Mouse (Mus musculus): ENCODE data around the gene Mre11a. TPM values are rescaled to one million over a fixed set of nuclear protein-coding genes. Genes with fewer than 3 reads are reported as not detected.

Mre11a gene
- polyA plus RNA-seq, 1 experiment from 2014 or later = 14.2 TPM

DNA sequence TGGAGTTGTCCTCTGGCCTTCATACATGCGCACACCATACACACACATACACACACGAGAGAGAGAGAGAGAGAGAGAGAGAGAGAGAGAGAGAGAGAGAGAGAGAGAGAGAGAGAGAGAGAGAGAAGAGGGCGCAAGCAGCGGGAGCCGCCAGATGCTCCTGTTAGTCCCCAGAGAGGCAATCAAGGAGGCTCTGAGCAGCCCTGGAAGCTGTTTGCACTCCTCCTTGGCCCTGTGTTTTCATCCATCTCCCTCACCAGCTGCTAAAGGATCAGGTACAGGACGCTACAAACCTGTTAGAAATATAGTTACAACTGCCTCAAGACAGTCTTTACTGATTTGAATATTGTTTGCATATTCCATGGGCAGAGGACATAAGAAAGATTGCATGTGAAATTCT lies 14.6 kb upstream of the Mre11a start:
- 0 out of 2 replicates have a peak, but pooled peaks cover 3% of the 10 kb centered on the region for H3K27me3 ChIP-seq
- H3K9me3 ChIP-seq = no peaks in the 10 kb centered on the region
- H3K27ac ChIP-seq = no peak overlapping the region
- ATAC-seq = no peak
- H3K4me1 ChIP-seq (replicated peaks) = peaks cover 25% of the 10 kb centered on the region
- no peaks in the 10 kb centered on the region for H3K36me3 ChIP-seq
- 50% methylated on average over 6 of the region's 6 CpGs for WGBS
- H3K4me3 ChIP-seq (replicated peaks) = no peak overlapping the region
- H3K9ac ChIP-seq (replicated peaks) = no peak overlapping the region
- no peak overlapping the region for H3K4me2 ChIP-seq (replicated peaks)

DNA sequence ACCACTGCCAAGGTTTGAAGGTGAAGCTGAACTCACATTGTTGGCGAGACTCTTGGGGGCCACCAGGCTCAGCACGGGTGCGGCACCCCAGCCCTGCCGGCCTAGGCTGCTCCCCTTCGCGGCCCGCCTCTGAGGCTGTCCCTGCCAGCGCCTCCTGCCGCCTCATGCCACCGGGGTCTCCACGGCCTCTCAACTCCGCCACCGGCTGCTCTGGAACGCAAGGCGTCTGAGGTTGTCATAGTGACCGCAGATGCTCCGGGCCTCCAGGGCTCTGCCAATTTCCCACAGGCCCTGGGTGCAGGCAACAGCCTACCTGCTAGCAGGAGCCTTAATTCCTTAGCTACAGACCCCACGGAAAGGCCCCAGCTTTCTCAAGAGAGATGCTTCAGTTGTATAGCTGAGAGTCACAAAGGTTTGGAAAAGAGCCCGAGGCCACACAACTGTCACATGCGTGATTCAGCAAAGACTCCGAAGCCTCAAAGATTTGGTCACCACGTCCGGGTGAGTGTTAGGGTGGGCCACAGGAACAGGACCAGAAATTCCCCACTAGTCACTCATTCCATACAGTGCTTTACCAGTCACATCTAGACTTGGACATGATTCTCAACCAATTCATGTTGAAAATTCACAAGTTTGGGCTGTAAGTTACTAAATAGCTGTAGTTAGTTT lies 13.5 kb upstream of the Mre11a start, which contains the start of gene 1700012B09Rik:
Gene 1700012B09Rik (minus strand): TSS at position 228 of the 669 bp plus-strand sequence.
- Histone ChIP-seq H3K9ac (replicated peaks) (no peak within 1 kb of the TSS), H3K9me3 (no peaks in the 10 kb centered on the region), H3K27me3 (0 out of 2 replicates have a peak, but pooled peaks cover 3% of the 10 kb centered on the region), H3K36me3 (no peaks in the 10 kb centered on the region), H3K4me2 (replicated peaks) (peak within 1 kb of the TSS; percentile 34), H3K4me3 (replicated peaks) (no peak within 1 kb of the TSS), H3K27ac (no peak within 1 kb of the TSS), H3K4me1 (replicated peaks) (peaks cover 25% of the 10 kb centered on the region)
- WGBS = 16% methylated on average over 23 of the region's 23 CpGs
- peak; percentile 88 for ATAC-seq

DNA sequence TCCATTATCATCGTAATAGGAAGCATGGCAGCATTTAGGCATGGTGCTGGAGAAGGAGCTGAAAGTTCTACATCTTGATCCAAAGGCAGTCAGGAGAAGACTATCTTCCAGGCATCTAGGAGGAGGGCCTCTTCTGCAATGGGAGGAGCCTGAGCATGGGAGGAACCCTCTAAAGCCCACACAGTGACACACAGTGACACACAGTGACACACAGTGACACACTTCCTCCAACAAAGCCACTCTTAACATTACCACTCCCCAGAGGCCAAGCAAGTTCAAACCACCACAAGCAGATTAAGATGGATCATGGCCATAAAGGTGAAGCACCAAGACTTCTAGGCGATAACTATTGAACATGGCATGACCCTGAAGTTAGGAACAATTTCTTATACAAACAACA lies 12.4 kb upstream of the Mre11a start:
- WGBS = 90% methylated on average over 2 of the region's 2 CpGs
- Histone ChIP-seq H3K9me3 (no peaks in the 10 kb centered on the region), H3K4me2 (replicated peaks) (no peak overlapping the region), H3K4me1 (replicated peaks) (peaks cover 25% of the 10 kb centered on the region), H3K36me3 (no peaks in the 10 kb centered on the region), H3K27me3 (0 out of 2 replicates have a peak, but pooled peaks cover 3% of the 10 kb centered on the region), H3K9ac (replicated peaks) (no peak overlapping the region), H3K4me3 (replicated peaks) (no peak overlapping the region), H3K27ac (no peak overlapping the region)
- ATAC-seq = no peak

DNA sequence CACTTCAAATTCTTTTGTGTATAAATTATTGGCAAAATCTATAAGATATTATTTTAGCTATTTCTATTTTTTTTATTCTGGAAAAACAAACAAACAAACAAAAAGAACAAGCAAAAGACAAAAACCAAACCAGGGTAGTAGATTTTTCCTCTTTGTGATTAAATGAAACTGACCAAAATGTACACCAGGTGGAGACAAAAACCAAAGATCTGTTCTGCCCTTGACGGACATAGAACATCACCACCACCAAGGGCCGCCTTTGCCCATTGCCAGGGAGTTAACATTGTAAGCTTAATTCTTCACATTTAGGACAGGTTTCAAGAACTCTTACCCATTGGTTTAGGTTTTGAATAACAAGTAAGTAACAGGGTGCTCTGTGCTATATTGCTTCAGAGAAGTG lies 10.6 kb upstream of the Mre11a start:
- ATAC-seq = no peak
- Histone ChIP-seq H3K9ac (replicated peaks) (no peak overlapping the region), H3K36me3 (no peaks in the 10 kb centered on the region), H3K27ac (no peak overlapping the region), H3K4me2 (replicated peaks) (no peak overlapping the region), H3K4me1 (replicated peaks) (peaks cover 19% of the 10 kb centered on the region), H3K27me3 (0 out of 2 replicates have a peak, but pooled peaks cover 3% of the 10 kb centered on the region), H3K9me3 (no peaks in the 10 kb centered on the region), H3K4me3 (replicated peaks) (no peak overlapping the region)
- WGBS = 68% methylated on average over 2 of the region's 2 CpGs

DNA sequence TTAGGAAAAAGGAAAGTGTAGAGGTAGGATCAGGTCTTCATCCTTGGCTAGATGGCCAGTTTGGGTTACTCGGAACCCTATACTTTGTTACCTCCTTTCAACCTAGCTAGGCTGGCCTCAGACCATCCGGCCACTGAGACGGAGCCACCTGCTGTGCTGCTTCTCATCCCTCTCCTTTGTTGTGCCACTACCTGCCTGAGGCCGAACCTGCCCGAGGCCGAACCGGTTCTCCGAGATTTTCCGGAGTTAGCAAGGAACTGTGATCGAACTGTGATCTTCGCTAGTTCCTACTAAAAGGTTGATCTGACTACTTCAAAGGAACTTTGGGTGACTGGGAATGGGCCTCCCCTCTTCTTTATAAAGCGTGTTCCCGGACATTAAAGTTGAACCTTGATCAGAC lies 6.1 kb upstream of the Mre11a start:
- Histone ChIP-seq H3K36me3 (peaks cover 17% of the 10 kb centered on the region), H3K4me2 (replicated peaks) (no peak overlapping the region), H3K9ac (replicated peaks) (no peak overlapping the region), H3K27ac (no peak overlapping the region), H3K9me3 (no peaks in the 10 kb centered on the region), H3K4me3 (replicated peaks) (no peak overlapping the region), H3K4me1 (replicated peaks) (no peaks in the 10 kb centered on the region), H3K27me3 (no peaks in the 10 kb centered on the region)
- ATAC-seq = no peak
- WGBS = 48% methylated on average over 13 of the region's 13 CpGs

DNA sequence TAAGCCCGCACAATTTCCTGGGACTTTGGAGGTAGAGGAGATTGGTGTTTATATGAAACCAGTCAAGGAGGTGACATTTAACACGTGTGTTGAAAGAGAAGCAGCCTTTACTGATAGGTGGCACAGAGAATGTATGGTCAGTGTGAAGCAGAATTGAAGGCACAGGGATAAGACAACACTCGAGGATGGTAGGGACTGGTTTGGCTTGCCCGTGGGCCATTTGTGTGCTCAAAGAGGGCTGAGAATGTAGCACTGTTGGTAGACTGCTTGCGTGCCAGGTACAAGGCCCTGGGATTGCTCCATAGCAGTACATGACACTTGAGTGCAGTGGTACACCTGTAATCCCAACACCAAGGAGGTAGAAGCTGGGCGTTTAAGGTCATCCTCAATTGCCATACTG lies 2.9 kb downstream of the Mre11a start:
- Histone ChIP-seq H3K4me3 (replicated peaks) (no peak overlapping the region), H3K9ac (replicated peaks) (no peak overlapping the region), H3K36me3 (peaks cover 39% of the 10 kb centered on the region), H3K27ac (no peak overlapping the region), H3K4me1 (replicated peaks) (peaks cover 16% of the 10 kb centered on the region), H3K4me2 (replicated peaks) (no peak overlapping the region), H3K27me3 (no peaks in the 10 kb centered on the region), H3K9me3 (no peaks in the 10 kb centered on the region)
- WGBS = 89% methylated on average over 6 of the region's 6 CpGs
- no peak for ATAC-seq

DNA sequence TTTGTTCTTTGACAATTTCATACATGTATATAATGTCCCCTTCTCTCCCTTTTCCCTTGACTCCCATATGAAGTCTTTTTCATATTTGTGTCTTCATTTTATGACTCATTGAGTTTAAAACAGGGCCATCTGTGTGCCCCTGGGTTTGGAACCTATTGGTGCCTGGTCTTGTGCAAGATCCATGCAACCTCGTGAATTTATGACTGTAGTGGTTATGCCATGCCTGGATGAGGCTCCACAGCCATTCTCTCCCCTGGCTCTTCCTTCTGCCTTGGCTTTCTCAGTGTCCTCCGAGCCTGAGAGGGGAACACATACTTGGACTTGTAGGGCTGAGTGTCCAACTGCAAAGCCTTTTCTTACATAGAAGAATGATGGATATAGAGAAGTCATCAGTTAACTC lies 21.3 kb downstream of the Mre11a start:
- Histone ChIP-seq H3K9me3 (no peaks in the 10 kb centered on the region), H3K27me3 (no peaks in the 10 kb centered on the region), H3K36me3 (peaks cover 74% of the 10 kb centered on the region), H3K9ac (replicated peaks) (no peak overlapping the region), H3K27ac (no peak overlapping the region), H3K4me1 (replicated peaks) (no peaks in the 10 kb centered on the region), H3K4me2 (replicated peaks) (no peak overlapping the region), H3K4me3 (replicated peaks) (no peak overlapping the region)
- no peak for ATAC-seq
- 94% methylated on average over 2 of the region's 2 CpGs for WGBS

DNA sequence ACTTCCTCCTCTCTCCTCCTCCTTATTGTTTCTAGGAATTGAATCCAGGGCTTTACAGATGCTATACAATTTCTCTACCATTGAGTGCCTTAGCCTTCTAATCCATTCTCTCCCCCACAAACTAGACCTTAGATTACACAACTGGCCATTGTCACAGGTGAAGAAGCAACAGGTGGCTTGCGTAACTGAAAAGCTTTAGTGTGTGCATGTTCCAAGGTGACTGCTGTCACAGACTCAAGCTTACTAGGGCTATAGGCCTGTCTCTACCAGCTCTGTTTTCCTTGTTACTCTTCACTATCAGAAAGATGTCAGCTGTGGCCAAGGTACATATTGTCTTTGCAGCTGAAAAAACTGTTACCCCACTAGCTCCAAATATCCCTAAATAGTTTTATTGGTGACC lies 22.3 kb downstream of the Mre11a start:
- H3K27ac ChIP-seq = no peak overlapping the region
- H3K36me3 ChIP-seq = peaks cover 72% of the 10 kb centered on the region
- H3K4me2 ChIP-seq (replicated peaks) = no peak overlapping the region
- H3K4me1 ChIP-seq (replicated peaks) = no peaks in the 10 kb centered on the region
- WGBS = 98% methylated on average over 1 of the region's 1 CpGs
- no peak overlapping the region for H3K9ac ChIP-seq (replicated peaks)
- H3K27me3 ChIP-seq = no peaks in the 10 kb centered on the region
- ATAC-seq = no peak
- no peak overlapping the region for H3K4me3 ChIP-seq (replicated peaks)
- no peaks in the 10 kb centered on the region for H3K9me3 ChIP-seq

DNA sequence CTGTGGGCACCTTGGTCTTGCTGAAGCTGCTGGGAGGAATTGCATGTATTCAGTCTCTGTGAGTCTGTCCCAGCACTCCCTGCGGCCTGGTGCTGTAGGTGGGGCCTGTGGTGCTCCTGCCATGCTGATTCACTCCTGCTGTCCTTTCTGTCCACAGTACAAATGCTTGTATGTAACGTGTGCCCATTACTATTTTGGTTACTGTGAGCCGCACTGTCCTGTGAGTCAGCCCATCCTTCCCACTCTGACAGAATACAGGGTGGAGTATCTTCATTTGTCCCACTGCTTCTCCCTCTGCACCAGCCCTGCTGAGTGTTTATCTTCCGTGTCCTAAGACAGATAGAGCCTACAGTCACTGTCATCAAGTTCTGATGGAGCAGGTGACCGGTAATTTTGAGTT lies 25.7 kb downstream of the Mre11a start:
- Histone ChIP-seq H3K4me2 (replicated peaks) (no peak overlapping the region), H3K36me3 (peaks cover 74% of the 10 kb centered on the region), H3K9ac (replicated peaks) (no peak overlapping the region), H3K27ac (no peak overlapping the region), H3K27me3 (no peaks in the 10 kb centered on the region), H3K4me3 (replicated peaks) (no peak overlapping the region), H3K9me3 (no peaks in the 10 kb centered on the region), H3K4me1 (replicated peaks) (no peaks in the 10 kb centered on the region)
- no peak for ATAC-seq
- WGBS = 96% methylated on average over 5 of the region's 5 CpGs

DNA sequence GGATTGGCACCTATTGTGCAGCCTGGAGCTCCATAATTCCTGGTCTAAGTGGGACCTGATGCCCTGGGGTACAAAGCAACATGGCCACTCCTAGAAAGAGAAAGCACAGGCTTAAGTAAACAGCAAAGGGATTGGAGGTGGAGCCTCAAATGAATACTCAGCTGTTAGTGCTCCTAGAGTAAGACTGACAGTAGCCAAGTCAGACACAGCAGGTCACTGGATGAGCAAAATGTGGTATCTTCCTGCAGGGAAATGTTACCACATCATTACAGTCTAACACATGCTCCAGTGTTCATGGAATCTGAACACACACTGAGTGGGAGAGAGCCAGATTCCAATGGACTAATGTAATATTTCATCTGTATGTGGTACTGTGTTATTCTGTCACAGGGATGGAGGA lies 36.9 kb downstream of the Mre11a start:
- Histone ChIP-seq H3K36me3 (peaks cover 61% of the 10 kb centered on the region), H3K9ac (replicated peaks) (no peak overlapping the region), H3K27ac (no peak overlapping the region), H3K4me3 (replicated peaks) (no peak overlapping the region), H3K9me3 (no peaks in the 10 kb centered on the region), H3K27me3 (no peaks in the 10 kb centered on the region), H3K4me2 (replicated peaks) (no peak overlapping the region), H3K4me1 (replicated peaks) (no peaks in the 10 kb centered on the region)
- no peak for ATAC-seq

DNA sequence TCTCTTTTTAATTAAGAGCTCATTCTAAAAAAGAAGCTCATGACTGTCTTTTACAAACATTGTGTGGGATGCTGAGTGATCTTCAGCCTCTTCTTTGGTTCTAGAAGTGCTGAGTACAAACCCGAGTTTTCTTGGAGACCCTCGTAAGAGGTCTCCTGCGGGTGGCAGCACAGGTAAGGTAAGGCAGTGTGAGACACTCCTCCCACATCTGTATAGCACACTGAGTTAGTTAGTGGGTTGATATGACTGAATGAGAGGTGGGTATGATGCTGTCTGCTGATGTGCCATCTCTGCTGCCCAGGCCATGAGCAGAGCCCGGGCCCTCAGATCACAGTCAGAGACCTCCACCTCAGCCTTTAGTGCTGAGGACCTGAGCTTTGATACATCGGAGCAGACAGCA lies 40.4 kb downstream of the Mre11a start:
- H3K27me3 ChIP-seq = no peaks in the 10 kb centered on the region
- H3K4me3 ChIP-seq (replicated peaks) = no peak overlapping the region
- no peaks in the 10 kb centered on the region for H3K4me1 ChIP-seq (replicated peaks)
- peaks cover 44% of the 10 kb centered on the region for H3K36me3 ChIP-seq
- WGBS = 89% methylated on average over 5 of the region's 5 CpGs
- H3K27ac ChIP-seq = no peak overlapping the region
- ATAC-seq = no peak
- no peak overlapping the region for H3K9ac ChIP-seq (replicated peaks)
- no peak overlapping the region for H3K4me2 ChIP-seq (replicated peaks)
- no peaks in the 10 kb centered on the region for H3K9me3 ChIP-seq

DNA sequence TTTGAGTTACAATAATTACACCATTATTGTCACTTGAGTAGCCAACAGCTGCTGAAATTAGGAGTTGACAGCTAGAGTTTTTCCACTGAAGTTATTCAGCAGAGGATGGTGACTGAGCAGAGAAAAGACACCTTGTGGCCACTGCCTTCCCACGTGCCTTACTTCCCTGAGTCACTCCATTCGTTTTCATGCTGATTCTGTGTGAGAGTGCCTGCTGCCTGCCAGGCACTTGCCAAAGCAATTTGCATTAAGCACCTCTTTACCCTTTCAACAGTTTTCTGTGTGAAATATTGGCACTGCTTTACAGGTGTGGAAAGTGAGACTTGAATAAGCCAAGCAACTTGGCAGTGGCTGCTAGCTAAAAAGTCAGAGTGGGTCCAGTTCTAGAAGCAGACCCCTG lies 43.4 kb downstream of the Mre11a start:
- H3K4me1 ChIP-seq (replicated peaks) = no peaks in the 10 kb centered on the region
- 79% methylated on average over 2 of the region's 2 CpGs for WGBS
- ATAC-seq = no peak
- no peak overlapping the region for H3K4me2 ChIP-seq (replicated peaks)
- no peak overlapping the region for H3K27ac ChIP-seq
- no peak overlapping the region for H3K9ac ChIP-seq (replicated peaks)
- H3K4me3 ChIP-seq (replicated peaks) = no peak overlapping the region
- no peaks in the 10 kb centered on the region for H3K27me3 ChIP-seq
- H3K9me3 ChIP-seq = no peaks in the 10 kb centered on the region
- H3K36me3 ChIP-seq = peaks cover 47% of the 10 kb centered on the region

DNA sequence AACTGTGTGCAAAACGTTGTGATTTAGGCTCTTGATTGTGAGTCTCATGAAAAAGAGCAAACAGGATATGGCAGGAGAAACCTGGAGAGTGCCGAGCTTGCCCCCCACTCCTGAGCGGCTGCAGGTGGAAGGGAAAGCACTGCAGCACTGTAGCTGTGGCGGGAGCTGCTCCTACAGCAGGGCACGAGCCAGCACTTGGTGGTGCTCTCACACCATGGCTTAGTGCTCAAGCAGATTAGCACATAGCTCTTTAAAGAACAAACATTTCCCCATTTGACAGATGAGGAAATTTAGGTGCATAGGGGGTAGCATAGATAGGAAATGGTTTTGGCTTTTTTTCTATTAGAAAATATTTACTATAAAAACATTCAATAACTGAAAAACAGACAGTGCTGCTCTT lies 47.6 kb downstream of the Mre11a start:
- no peak overlapping the region for H3K4me3 ChIP-seq (replicated peaks)
- H3K27me3 ChIP-seq = no peaks in the 10 kb centered on the region
- no peak overlapping the region for H3K4me2 ChIP-seq (replicated peaks)
- 87% methylated on average over 5 of the region's 5 CpGs for WGBS
- H3K9me3 ChIP-seq = no peaks in the 10 kb centered on the region
- H3K9ac ChIP-seq (replicated peaks) = no peak overlapping the region
- H3K4me1 ChIP-seq (replicated peaks) = no peaks in the 10 kb centered on the region
- no peak for ATAC-seq
- H3K27ac ChIP-seq = no peak overlapping the region
- peaks cover 69% of the 10 kb centered on the region for H3K36me3 ChIP-seq
